Mouse (Mus musculus): ENCODE data around the gene Ankdd1a. TPM values are rescaled to one million over a fixed set of nuclear protein-coding genes. Genes with fewer than 3 reads are reported as not detected.

Ankdd1a gene
- total RNA-seq, 1 experiment: not detected

DNA sequence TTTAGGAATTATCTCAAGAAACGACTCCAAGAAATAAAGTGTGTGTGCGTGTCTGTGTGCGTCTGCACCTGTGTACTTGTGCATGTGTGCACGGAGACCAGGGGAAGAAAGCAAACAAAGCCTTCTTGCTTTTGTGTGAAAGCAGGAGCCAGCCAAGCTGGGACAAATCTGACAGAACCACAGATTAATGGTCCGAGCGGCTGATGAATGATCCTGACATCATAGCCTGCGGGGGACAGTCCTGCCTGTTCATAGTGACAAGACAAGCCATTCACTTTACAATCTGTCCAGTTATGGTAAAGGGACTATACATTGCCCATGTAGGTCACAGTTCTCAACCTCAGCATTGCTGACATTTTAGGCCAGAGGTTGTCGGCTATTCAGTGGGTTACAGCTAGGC is 28.3 kb upstream of the Ankdd1a start:
- Histone ChIP-seq H3K4me3 (ENCODE audit: insufficient read depth in 1 of 2, low read depth in 1 of 2, low read length in 2 of 2, poor library complexity in 1 of 2, severe bottlenecking in 1 of 2) (no peak overlapping the region), H3K4me1 (ENCODE audit: control insufficient read depth in 2 of 2, insufficient read depth in 2 of 2, low read length in 2 of 2, poor library complexity in 1 of 2) (peaks cover 2 to 7% of the 10 kb centered on the region in 2 experiments; a peak in 1 of 4 replicates), H3K9me3 (ENCODE audit: control insufficient read depth, insufficient read depth, low read depth, low read length) (no peaks in the 10 kb centered on the region), H3K9ac (ENCODE audit: insufficient read depth, low read depth, low read length, poor library complexity, severe bottlenecking) (no peak overlapping the region), H3K27ac (ENCODE audit: insufficient read depth, low read depth, low read length, poor library complexity, severe bottlenecking) (no peak overlapping the region), H3K36me3 (ENCODE audit: control insufficient read depth, insufficient read depth, low read length, poor library complexity, severe bottlenecking) (no peaks in the 10 kb centered on the region)
- no peak for TF ChIP-seq ZC3H11A (IDR thresholded peaks at IDR 0.05; ENCODE audit: borderline replicate concordance, low read depth, low read length)
- in situ Hi-C loops (cut with MboI; ENCODE audit: low sequenced_read_pairs in 2 of 2, unreplicated experiment in 2 of 2): no loop called here
- DNase-seq (ENCODE audit: low read depth, low spot score): no peak

DNA sequence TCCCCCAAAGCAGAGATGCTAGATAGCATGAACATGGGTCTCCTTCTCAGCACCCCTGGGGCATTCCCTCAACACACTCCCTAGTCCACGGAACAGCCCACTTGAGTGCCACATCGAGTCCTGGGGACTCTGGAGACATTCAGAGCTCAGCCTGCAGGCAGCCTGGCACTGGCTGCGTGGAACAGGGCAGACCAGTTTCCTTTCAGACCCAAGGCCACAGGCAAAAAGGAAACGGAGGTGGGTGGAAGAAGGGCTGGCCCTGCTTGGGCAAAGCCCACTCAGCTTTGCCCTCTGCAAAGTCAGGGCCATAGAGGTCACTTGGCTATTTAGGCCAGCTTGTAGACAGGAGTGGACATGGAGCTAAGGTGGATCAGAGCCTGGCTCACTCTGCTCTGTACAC is 27.9 kb upstream of the Ankdd1a start:
- no peaks in the 10 kb centered on the region for H3K36me3 ChIP-seq (ENCODE audit: control insufficient read depth, insufficient read depth, low read length, poor library complexity, severe bottlenecking)
- in situ Hi-C loops (cut with MboI; ENCODE audit: low sequenced_read_pairs in 2 of 2, unreplicated experiment in 2 of 2): no loop called here
- no peak overlapping the region for H3K9ac ChIP-seq (ENCODE audit: insufficient read depth, low read depth, low read length, poor library complexity, severe bottlenecking)
- TF ChIP-seq ZNF384 (IDR thresholded peaks at IDR 0.05; ENCODE audit: low read depth, low read length) (no peak), MAFK (IDR thresholded peaks at IDR 0.05; ENCODE audit: insufficient read depth, low read depth, low read length) (no peak), CHD2 (IDR thresholded peaks at IDR 0.05; ENCODE audit: low read depth, low read length) (no peak), HCFC1 (IDR thresholded peaks at IDR 0.05; ENCODE audit: borderline replicate concordance, insufficient read depth, low read length) (no peak), ZC3H11A (IDR thresholded peaks at IDR 0.05; ENCODE audit: borderline replicate concordance, low read depth, low read length) (no peak)
- no peak for DNase-seq (ENCODE audit: low read depth, low spot score)
- H3K4me3 ChIP-seq (ENCODE audit: insufficient read depth in 1 of 2, low read depth in 1 of 2, low read length in 2 of 2, poor library complexity in 1 of 2, severe bottlenecking in 1 of 2): no peak overlapping the region
- H3K9me3 ChIP-seq (ENCODE audit: control insufficient read depth, insufficient read depth, low read depth, low read length): no peaks in the 10 kb centered on the region
- H3K4me1 ChIP-seq (ENCODE audit: control insufficient read depth in 2 of 2, insufficient read depth in 2 of 2, low read length in 2 of 2, poor library complexity in 1 of 2): peaks cover 2 to 7% of the 10 kb centered on the region in 2 experiments; a peak in 1 of 4 replicates
- no peak overlapping the region for H3K27ac ChIP-seq (ENCODE audit: insufficient read depth, low read depth, low read length, poor library complexity, severe bottlenecking)

DNA sequence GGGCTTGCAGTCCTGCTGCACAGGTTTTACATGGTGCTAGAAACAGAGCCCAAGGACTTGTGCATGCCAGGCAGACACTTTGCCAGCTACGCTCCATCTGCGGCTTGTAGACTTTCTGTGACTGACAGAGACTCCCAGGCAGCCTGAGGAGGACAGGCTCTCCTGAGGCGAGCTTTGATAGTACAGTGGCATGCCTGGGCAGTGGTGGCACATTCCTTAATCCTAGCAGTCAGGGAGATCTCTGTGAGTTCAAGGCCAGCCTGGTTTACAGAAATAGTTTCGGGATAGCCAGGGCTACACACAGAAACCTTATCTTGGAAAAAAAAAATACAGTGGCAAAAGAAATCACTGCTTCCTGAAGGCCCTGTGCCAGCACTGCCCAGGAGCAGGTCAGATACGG is 27.1 kb upstream of the Ankdd1a start:
- no peak for DNase-seq (ENCODE audit: low read depth, low spot score)
- Histone ChIP-seq H3K4me1 (ENCODE audit: control insufficient read depth in 2 of 2, insufficient read depth in 2 of 2, low read length in 2 of 2, poor library complexity in 1 of 2) (peaks cover 2 to 7% of the 10 kb centered on the region in 2 experiments; a peak in 1 of 4 replicates), H3K27ac (ENCODE audit: insufficient read depth, low read depth, low read length, poor library complexity, severe bottlenecking) (no peak overlapping the region), H3K9ac (ENCODE audit: insufficient read depth, low read depth, low read length, poor library complexity, severe bottlenecking) (no peak overlapping the region), H3K36me3 (ENCODE audit: control insufficient read depth, insufficient read depth, low read length, poor library complexity, severe bottlenecking) (no peaks in the 10 kb centered on the region), H3K4me3 (ENCODE audit: insufficient read depth in 1 of 2, low read depth in 1 of 2, low read length in 2 of 2, poor library complexity in 1 of 2, severe bottlenecking in 1 of 2) (no peak overlapping the region), H3K9me3 (ENCODE audit: control insufficient read depth, insufficient read depth, low read depth, low read length) (no peaks in the 10 kb centered on the region)
- in situ Hi-C loops (cut with MboI; ENCODE audit: low sequenced_read_pairs in 2 of 2, unreplicated experiment in 2 of 2): no loop called here
- no peak for TF ChIP-seq ZNF384 (IDR thresholded peaks at IDR 0.05; ENCODE audit: low read depth, low read length)
- TF ChIP-seq CHD2 (IDR thresholded peaks at IDR 0.05; ENCODE audit: low read depth, low read length): no peak
- TF ChIP-seq ZC3H11A (IDR thresholded peaks at IDR 0.05; ENCODE audit: borderline replicate concordance, low read depth, low read length): no peak
- no peak for TF ChIP-seq MAFK (IDR thresholded peaks at IDR 0.05; ENCODE audit: insufficient read depth, low read depth, low read length)
- no peak for TF ChIP-seq HCFC1 (IDR thresholded peaks at IDR 0.05; ENCODE audit: borderline replicate concordance, insufficient read depth, low read length)

DNA sequence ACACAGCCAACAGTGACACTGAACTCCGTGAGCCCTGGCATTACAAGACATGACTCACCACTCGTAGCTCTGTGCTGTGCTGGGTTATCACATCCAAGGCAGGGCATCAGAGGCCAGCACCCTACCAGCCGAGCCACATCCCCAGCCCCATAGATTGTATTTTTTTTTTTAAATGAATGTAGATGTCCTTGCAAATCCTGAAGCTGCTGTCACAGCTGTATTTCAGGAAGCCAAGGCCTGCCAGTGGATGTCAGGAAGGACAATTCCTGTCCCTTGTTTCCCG is 26.4 kb upstream of the Ankdd1a start:
- Histone ChIP-seq H3K4me1 (ENCODE audit: control insufficient read depth in 2 of 2, insufficient read depth in 2 of 2, low read length in 2 of 2, poor library complexity in 1 of 2) (peaks cover 2 to 7% of the 10 kb centered on the region in 2 experiments; a peak in 1 of 4 replicates), H3K9me3 (ENCODE audit: control insufficient read depth, insufficient read depth, low read depth, low read length) (no peaks in the 10 kb centered on the region), H3K4me3 (ENCODE audit: insufficient read depth in 1 of 2, low read depth in 1 of 2, low read length in 2 of 2, poor library complexity in 1 of 2, severe bottlenecking in 1 of 2) (no peak overlapping the region), H3K9ac (ENCODE audit: insufficient read depth, low read depth, low read length, poor library complexity, severe bottlenecking) (no peak overlapping the region), H3K36me3 (ENCODE audit: control insufficient read depth, insufficient read depth, low read length, poor library complexity, severe bottlenecking) (no peaks in the 10 kb centered on the region), H3K27ac (ENCODE audit: insufficient read depth, low read depth, low read length, poor library complexity, severe bottlenecking) (no peak overlapping the region)
- in situ Hi-C loops (cut with MboI; ENCODE audit: low sequenced_read_pairs in 2 of 2, unreplicated experiment in 2 of 2): no loop called here
- no peak for DNase-seq (ENCODE audit: low read depth, low spot score)
- no peak for TF ChIP-seq MAFK (IDR thresholded peaks at IDR 0.05; ENCODE audit: insufficient read depth, low read depth, low read length)
- TF ChIP-seq ZC3H11A (IDR thresholded peaks at IDR 0.05; ENCODE audit: borderline replicate concordance, low read depth, low read length): no peak
- TF ChIP-seq HCFC1 (IDR thresholded peaks at IDR 0.05; ENCODE audit: borderline replicate concordance, insufficient read depth, low read length): no peak
- no peak for TF ChIP-seq CHD2 (IDR thresholded peaks at IDR 0.05; ENCODE audit: low read depth, low read length)
- no peak for TF ChIP-seq ZNF384 (IDR thresholded peaks at IDR 0.05; ENCODE audit: low read depth, low read length)

DNA sequence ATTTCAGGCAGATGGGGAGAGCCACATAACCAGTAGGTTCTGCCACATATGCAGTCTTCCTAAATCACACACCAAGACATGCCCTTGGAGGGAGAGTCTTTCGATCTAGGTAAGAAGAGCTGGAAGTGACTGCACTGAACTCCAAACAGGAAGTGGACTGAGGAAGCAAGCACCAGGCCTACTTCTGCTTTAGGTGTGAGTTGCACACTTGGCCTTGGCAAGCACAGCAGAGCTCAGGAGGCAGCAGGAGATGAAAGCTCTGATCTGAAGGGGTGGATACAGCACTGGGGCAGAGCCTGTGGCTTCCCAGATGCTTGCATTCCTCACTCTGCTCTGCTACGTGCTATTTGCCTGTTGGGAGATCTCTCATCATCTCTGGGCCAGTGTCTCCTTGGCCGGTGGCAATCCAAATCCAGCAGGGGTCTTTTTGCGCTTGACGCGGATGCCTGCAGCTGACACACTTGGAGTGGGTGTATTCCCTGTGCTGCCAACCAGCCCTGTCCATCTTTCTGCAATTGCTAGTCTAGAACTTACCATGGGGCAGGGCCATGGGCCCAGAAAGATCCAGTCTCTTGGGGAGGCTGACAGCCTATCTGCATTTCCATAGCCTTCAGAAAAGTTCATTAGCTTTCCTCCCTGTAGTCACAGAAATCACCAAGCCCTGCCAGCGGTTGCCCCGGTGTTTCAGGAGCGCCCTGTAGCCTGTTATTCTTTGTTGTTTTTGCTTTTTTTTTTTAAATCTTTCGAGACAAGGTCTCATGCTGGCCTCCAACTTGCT is 25.8 kb upstream of the Ankdd1a start:
- TF ChIP-seq MAFK (IDR thresholded peaks at IDR 0.05; ENCODE audit: insufficient read depth, low read depth, low read length) (no peak), ZC3H11A (IDR thresholded peaks at IDR 0.05; ENCODE audit: borderline replicate concordance, low read depth, low read length) (no peak), CHD2 (IDR thresholded peaks at IDR 0.05; ENCODE audit: low read depth, low read length) (no peak), HCFC1 (IDR thresholded peaks at IDR 0.05; ENCODE audit: borderline replicate concordance, insufficient read depth, low read length) (no peak), ZNF384 (IDR thresholded peaks at IDR 0.05; ENCODE audit: low read depth, low read length) (no peak)
- Histone ChIP-seq H3K9ac (ENCODE audit: insufficient read depth, low read depth, low read length, poor library complexity, severe bottlenecking) (no peak overlapping the region), H3K27ac (ENCODE audit: insufficient read depth, low read depth, low read length, poor library complexity, severe bottlenecking) (no peak overlapping the region), H3K4me3 (ENCODE audit: insufficient read depth in 1 of 2, low read depth in 1 of 2, low read length in 2 of 2, poor library complexity in 1 of 2, severe bottlenecking in 1 of 2) (no peak overlapping the region), H3K9me3 (ENCODE audit: control insufficient read depth, insufficient read depth, low read depth, low read length) (no peaks in the 10 kb centered on the region), H3K36me3 (ENCODE audit: control insufficient read depth, insufficient read depth, low read length, poor library complexity, severe bottlenecking) (no peaks in the 10 kb centered on the region), H3K4me1 (ENCODE audit: control insufficient read depth in 2 of 2, insufficient read depth in 2 of 2, low read length in 2 of 2, poor library complexity in 1 of 2) (0 out of 4 replicates have a peak, but pooled peaks cover 2 to 3% of the 10 kb centered on the region in 2 experiments)
- no peak for DNase-seq (ENCODE audit: low read depth, low spot score)
- in situ Hi-C loops (cut with MboI; ENCODE audit: low sequenced_read_pairs in 2 of 2, unreplicated experiment in 2 of 2): no loop called here

All from ES-E14 (cell line).